Mouse (Mus musculus) frontal cortex, postnatal 36 days (tissue): Measurements from ENCODE around the gene Dnah5.
"Not testable (repeated sequence)": the region's sequence is repeated elsewhere in the genome, so short reads cannot be mapped to it uniquely, and the experiment has no call there.

Experiments used
- DNase-seq, 2 experiments: peaks; one replicate each; pipeline ENCODE4 v3.0.0; 2022; ENCODE audit warnings: low spot score in 2 of 2

Gene Dnah5

DNA sequence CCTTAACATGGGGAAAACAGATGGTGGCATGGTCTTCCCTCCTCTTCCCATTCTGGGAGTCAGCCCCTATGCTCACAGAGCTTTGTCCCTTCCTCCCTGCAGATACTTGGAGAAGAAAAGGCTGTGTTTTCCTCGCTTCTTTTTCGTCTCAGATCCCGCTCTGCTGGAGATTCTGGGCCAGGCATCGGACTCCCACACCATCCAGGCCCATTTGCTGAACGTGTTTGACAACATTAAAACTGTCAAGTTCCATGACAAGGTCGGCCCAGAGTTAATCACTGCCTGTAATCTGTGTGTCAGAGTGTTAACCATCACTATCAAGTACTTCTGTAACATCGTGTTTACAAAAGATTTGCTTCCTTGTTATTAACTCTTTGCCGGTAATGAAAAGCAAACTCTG is 103.6 kb downstream of the Dnah5 start:
- DNase-seq = no peak

DNA sequence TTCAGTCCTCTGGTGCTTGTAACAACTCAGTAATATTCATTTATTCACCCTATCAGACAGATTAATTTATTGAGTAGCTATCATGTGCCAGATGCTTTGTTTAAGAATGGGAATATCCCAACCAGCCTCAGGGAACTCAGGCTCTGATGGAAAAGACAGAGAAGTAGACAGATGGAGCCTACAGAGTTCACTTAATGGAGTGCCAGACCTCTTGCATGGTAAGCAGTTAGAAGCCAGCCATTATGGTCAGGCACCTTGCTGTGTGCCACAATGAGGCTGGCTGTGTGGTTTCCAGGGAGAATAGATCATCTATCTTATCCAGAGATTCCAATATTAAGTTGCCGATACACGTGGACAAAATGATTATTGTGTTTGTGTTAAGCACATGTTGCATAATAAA is 104.3 kb downstream of the Dnah5 start:
- no peak for DNase-seq

DNA sequence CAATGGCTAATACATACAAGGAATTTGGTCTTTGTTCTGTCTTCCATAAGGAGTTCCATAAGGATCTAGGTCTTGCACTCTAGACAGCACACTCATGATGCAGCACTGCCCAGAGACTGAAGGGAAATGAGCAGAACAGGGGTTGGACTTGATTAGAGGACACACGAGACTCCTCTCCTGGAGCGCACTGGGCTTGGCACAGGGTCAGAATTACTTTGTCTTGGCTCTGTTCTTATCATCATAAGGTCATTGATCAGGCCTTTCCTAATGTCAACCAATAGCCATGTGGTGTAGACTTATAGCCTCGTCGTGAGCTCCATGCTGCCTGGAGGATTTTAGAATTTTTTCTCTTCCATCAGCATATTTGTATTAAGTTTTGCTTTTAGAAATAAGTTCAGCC is 107.0 kb downstream of the Dnah5 start:
- DNase-seq = no peak

DNA sequence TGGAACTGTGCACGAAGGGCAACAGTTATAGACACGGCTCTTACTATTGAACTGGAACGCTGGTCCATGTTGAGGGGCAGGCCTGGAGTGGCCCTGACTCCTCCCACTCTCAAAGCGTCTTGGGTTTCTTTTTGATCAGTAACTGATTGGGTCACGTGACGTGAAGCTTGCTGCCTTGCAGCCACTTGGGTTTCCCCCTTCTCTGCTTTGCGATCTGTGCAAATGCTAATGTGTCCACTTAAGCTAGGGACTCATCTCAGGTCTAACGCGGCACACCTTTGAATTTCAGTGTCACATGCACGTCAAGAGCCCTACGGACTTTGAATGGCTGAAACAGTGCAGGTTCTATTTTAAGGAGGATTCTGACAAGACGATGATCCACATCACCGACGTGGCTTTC is 109.9 kb downstream of the Dnah5 start:
- DNase-seq = no peak

DNA sequence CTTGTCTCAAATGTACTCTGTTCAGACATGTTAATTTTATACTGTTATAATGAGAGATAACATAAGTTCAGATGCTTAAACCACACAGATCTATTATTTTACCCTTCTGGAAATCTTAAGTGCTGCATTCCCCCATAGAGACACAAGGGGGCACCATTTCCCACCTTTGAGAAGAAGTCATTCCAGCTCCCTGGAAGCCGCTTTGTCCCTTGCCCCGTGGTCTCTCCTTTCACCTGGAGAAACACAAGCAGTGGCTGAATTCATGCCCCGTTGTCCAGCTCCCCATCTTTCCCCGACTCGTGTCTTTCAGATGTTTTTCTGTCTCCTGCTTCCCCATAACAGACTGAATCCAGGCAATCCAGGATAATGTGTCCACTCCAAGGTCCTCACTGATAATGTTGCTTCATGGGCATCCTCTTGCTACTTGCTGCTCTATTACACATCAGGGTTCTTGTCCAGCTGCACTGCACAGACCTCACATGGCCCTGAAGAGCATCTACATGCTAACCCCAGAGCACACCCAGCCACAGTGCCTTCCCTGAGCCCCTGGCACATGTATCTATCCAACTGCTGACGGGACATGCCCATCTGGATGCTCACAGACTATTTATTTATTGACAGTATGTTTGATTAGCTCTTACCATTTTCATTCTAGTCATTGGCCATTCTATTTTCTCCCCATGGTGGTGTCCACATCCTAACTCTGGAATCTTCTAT is 112.4 kb downstream of the Dnah5 start:
- DNase-seq = peak; percentile 64 to 76

DNA sequence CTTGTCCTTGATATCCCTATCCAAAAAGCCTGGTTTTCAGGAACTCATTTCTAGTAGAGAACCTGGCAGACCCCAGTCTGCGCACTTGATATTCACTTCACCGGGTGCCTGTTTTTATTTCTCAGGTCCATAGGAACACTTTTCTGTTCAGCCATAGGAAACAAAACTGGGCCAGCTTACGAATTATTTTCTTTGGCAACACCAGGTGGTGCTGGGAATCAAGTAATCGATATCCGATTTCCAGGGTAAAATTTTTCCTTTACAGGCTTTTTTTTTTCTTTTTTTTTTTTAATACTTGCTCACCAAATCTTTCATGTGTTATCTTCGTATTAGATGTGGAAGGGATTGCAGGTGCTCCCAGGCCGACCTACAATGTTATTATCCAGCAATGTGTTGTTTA is 119.0 kb downstream of the Dnah5 start:
- no peak for DNase-seq

DNA sequence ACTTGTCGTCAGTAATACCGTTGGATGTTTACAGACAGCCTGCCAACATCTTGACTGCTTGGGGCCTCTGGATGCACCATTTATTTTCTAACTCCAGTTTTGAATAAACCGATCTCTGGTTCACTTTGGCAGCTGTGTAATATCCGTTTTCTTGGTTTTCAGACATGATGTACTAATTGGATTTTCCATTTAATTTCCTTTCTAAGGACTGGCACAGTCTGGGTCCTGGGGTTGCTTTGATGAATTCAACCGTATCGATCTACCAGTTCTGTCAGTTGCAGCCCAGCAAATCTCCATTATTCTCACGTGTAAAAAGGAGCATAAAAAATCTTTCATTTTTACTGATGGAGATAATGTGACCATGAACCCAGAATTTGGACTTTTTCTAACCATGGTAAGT is 123.4 kb downstream of the Dnah5 start:
- no peak for DNase-seq

DNA sequence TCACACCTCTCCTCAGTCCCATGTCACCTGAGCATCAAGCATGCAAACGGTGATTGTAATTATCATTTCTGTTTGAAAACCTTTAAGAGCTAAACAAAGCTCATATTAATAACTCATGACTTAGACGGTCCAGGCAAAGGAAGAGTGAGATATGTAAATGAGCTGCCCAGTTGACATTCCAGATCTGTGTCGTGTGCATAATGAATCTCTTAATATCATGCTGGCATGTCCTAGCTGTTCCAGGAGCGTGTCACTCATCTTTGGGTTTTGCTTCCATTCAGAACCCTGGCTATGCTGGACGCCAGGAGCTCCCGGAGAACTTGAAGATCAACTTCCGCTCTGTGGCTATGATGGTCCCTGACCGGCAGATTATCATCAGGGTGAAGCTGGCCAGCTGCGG is 123.9 kb downstream of the Dnah5 start:
- DNase-seq = no peak

DNA sequence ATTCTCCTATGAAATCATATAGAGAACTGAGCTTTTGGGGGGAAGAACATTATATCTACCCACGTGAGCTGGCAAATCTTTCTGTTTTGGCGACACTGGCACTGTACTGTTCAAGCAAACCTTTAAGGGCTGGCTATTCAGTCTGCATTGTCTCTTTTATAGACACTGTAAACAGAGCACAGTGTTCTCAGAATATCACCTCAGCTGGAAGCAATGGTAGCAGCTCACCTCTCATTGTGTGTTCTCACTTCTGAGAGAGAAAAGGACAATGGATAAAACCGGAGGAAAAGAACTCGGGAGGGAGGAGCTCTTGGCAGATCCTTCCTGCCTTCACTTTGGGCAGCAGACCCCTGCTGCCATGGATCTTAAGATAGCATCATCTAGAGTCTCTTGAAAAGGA is 137.6 kb downstream of the Dnah5 start:
- DNase-seq = no peak

DNA sequence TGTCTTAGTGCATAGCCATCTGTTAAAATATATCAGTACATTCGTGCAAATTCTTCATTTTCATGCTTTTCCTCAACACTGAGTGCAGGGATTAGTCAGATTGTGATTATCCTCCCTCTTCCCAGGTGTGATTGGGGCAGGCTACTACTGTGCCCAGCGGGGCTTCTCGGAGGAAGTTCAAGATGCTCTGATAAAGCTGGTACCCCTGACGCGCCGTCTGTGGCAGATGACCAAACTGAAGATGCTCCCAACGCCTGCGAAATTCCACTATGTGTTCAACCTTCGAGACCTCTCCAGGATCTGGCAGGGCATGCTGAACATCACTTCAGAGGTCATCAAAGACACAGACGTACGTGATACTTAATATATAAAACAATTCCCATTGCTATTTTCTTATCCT is 164.0 kb downstream of the Dnah5 start:
- no peak for DNase-seq

DNA sequence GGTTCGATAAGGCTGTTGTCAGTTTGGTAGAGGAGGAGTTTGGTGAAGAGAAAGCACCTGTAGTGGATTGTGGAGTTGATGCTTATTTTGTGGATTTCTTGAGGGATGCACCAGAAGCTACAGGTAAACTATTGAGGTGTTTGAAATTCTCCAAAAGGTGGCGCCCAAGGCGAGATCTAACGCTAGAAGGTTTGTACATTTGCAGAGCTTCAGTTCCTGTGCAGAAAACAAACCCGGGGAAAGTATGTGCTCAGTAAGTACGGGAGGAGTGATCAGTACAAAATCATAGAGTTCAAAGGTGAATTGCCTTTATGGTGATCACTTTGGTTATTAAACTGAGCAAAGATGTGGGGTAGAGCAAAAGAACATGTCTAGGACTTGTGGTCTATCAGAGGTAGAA is 166.9 kb downstream of the Dnah5 start:
- no peak for DNase-seq

DNA sequence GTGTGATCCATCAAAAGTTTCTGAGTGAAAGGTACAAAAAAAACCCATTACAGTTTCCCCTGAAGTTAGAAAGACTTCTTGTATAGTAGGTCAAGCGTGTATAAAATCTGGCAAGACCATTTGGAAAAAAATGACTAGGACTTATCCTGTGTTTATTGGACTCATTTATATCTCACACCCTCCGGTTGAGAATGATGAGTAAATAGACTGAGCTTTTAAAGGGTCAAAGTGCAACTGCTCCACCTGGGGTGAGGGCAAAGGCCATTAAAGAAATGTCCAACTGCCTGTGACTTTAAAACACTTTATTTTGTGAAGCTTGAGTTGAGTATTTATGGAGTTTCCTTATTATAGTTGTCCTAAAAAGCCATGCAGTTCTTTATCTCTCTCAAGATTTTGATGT is 168.0 kb downstream of the Dnah5 start:
- DNase-seq = no peak

DNA sequence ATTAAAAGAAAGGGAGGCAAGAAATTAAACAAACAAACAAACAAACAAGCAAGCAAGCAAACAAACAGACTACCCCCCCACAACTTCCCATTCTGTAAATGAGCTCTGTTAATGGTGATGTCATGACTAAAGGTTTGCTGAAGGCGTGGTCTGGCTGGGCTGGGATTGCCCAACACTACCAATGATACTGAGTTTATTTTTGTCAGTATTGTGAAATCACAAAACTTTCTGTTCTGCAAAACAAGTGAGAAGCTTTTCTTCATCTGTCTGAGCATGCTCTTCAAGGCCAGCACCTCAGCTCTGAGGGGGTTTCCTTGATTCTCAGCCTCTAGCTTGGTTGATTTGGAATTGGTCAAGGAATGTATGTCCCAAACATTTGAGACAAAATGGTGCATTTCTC is 170.8 kb downstream of the Dnah5 start:
- DNase-seq = no peak

DNA sequence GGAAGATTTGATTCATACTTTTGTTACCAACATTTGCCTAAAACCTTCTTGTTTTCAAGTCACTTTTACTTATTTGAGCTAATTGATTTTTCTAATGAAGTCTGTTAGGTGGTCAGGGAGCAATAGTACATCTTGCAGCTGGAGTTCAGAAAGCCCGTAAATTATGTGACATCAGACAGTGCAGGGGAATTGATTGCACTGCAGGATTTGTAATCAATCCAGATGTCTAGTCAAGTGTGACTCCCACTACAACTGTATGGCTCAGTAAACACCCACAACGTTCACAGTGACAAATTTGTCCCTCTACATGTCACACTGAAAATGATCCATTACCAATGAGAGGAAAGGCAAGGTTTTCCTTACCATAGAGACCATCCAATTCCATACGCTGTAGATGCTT is 177.4 kb downstream of the Dnah5 start:
- no peak for DNase-seq

DNA sequence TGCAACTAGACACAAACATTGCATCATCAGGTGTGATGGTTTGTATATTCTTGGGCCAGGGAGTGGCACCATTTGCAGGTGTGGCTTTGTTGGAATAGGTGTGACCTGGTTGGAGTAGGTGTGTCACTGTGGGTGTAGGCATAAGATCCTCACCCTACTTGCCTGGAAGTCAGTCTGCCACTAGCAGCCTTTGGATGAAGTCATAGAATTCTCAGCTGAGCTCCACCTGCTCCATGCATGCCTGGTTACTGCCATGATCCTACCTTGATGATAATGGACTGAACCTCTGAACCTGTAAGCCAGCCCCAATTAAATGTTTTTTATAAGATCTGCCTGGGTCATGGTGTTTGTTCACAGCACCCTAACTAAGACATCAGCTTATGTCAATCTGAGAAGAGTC is 190.2 kb downstream of the Dnah5 start:
- not testable (repeated sequence) for DNase-seq

DNA sequence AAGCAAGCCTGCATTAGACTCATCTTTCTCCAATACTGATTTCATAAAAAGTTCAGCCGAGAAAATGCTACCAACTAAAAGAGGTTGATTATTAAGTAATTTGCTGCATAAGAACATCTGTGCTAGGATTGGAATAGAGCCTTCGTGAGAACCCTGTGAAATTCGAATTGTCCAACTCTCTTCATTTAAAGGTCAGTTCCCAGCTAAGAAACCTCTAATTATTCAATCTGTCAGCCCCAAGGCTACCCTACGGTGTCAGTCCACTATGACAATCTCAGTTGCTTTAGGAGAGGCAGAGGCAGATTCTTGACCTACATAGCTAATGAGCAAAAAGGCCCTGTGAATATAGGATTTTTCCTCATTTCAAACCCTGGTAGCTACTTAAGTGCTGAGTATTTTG is 191.9 kb downstream of the Dnah5 start:
- DNase-seq = no peak

DNA sequence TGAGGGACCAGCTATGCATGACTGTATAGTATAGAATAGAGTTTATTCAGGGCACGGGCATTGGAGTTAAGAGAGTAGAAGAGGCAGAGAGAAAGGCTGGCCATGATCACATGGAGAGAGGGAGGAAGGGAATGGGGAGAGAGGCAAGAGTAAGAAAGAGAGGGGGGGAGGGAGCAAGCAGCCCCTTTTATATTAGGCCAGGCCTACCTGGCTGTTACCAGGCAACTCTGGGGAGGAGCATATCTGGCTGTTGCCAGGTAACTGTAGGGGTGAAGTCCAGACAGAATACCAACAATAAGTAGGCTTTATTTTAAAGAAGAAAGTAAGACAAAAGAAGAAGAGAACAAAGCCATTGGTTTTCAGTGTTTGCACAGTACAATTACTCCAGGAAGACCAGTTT is 194.9 kb downstream of the Dnah5 start:
- DNase-seq = no peak

DNA sequence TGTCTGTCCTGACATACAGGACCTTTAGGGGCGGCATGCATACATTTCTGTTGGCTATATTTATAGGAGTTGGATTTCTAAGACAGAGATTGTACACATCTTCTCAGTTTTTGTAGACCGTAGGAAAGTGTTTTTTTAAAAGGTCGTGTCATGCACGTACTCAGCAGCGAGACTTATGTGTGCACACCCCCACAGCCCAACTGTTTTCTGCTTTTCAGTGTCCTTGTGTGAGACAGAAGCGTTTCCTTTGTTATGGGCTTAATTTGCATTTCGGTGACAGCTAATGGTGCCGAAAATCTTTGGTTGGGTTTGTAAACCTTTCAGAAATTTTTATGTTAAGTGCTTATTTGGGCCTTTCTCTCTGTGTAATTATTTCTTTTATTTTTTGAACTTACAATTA is 195.7 kb downstream of the Dnah5 start:
- peak in 1 of 2 experiments; percentile 1 for DNase-seq

DNA sequence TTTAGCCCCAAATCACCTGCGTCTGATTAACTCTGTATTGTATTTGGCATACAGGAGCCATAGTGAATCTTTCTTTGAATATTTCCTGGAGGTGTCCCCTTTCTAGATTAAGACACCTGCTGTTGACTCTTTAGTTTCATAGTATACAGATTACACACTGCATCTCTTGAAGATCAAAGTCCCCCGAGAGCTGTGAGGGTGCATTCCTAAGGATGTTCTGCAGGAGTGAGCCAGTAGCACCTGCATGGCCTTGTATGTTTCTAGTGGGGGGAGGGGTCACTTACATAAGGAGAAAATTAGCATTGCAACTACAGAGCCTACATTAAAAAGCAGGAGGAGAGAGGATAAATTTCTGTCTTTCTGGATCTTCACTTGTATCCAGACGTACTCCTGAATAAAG is 201.1 kb downstream of the Dnah5 start:
- no peak for DNase-seq

DNA sequence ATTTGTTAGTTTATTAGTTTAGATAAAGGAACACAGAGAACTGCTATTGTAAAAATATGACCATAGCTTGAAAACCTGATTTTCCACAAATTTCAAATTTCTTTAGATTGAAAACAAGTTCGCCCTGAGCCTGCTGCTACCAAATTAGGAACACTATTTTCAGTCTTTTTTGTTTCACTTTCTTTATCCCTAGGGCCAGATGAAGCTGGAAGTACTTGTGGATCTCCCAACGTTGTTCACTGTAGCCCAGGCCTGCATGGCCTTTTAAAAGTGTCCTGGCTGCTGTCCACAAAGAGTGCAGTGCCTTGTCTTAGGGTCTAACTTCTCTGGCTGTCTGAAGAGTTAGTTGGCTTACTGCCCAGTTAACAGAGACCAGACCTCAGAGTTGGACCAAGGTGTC is 201.6 kb downstream of the Dnah5 start:
- no peak for DNase-seq

DNA sequence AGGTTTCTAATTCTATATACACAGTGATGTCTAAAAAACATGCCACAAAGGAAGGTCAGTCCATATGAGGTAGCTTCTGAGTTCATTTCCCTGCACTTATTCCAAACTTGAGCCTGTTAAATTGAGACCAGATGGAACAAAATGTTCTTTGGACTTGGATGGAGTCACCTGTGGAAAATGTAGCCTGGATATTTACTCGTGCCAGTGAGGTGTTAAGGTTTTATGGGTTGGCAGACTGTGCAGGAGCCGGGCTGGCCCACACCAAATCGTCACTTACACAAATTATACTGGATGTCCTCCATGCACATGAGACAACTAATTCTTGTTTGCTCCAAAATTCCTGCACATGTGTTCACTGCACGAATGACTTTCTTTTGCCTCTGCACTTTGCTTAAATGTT is 236.2 kb downstream of the Dnah5 start:
- DNase-seq = no peak

DNA sequence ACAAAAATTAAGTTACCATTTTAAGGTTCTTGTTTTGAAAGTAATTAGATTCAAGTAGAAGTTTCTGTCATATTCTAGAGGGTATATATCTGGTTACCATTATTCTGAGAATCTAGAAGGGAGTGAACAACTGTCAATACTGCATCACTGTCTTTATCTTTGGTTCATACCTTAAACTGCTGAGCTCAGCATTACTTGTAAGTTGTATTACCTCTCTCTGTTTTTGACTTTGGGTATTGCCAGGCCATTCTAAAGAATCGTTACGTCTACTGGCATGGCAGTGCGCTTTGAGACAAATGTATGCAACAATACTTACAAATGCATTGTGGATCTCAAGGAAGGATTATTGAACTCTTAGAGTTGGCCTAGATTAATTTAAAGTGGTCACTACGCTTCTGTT is 240.9 kb downstream of the Dnah5 start:
- DNase-seq = no peak

DNA sequence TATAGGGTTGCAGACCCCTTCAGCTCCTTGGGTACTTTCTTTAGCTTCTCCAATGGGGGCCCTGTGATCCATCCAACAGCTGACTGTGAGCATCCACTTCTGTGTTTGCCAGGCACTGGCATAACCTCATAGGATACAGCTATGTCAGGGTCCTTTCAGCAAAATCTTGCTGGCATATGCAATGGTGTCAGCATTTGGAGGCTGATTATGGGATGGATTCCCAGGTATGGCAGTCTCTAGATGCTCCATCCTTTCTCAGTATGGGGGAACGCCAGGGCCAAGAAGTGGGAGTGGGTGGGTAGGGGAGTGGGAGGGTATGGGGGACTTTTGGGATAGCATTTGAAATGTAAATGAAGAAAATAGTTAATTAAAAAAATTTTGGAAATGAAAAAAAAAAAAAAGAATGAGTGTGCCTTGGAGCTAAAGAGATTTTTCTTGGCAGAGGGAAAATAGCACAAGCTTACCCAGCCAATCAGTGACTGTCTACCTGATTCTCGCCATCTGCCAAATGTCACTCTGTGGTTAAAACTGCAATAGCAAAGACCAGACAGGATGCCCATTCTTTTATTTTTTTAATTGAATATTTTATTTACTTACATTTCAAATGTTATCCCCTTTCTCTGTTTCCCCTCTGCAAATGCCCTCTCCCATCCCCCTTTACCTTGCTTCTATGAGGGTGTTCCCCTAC is 257.7 kb downstream of the Dnah5 start:
- not testable (repeated sequence) for DNase-seq
